Mouse (Mus musculus) granulocyte monocyte progenitor cell, adult 5-6 weeks (primary cell): ENCODE data around the gene Clstn1. TPM values are rescaled to one million over a fixed set of nuclear protein-coding genes. Genes with fewer than 3 reads are reported as not detected.

Experiments used
- ATAC-seq: replicated peaks from 2 replicates; pipeline ENCODE4 v1.8.0; 2016; ENCODE audit warnings: mild to moderate bottlenecking, moderate TSS enrichment, inconsistent platforms; ENCODE audit not compliant: poor library complexity, severe bottlenecking
- total RNA-seq, 2 experiments: library from RNA; stranded (forward) in 1 of 2; stranded (reverse) in 1 of 2; fragments of 200-712, 200-1000 nt in 1 of 2; fragments of >200 nt in 1 of 2; fragmentation: Nextera tagmentation in 1 of 2; gene quantifications; 2 replicates each; pipeline ENCODE4 v1.2.3; 2014 to 2017

Clstn1 gene
- total RNA-seq, 2 experiments from 2014 or later: 0.90 to 3.2 TPM

DNA sequence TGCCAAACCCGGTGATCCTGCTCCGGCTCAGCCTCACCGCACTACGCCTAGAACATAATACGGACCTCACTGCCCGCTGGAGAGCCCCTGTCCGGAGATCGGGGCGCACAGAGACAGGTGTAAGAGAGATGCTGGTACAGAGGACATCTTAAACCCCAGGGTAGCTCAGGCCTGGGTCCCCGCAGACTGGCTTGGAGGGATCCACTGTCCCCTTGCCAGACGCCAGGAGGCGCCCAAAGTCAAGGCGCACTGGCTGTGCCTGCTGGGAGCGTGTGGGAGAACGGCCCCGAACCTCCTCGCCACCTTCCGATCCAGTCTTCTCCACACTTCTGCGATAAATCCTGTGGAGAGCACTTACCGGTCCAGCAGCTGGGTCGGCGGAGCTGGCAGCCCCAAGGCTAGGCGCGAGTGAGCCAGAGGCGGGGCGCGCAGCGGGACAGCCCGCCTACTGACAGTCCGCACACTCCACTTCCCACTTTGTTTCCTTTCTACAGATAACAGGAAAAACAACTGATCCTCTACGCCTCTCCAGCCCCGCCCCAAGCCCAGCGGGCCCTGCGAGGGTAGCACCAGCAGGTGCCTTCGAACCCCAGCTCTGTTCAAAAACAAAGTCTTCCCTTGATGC lies 112.0 kb downstream of the Clstn1 start:
- ATAC-seq: peak; percentile 31

Other genes with a start within 250 kb of the Clstn1 start
- gene Ube4b, start 159.7 kb upstream of the Clstn1 start, total RNA-seq (2014; fragmentation: Nextera tagmentation): 58.4 and 58.8 TPM in 2 replicates
- gene Ube4b, start 159.7 kb upstream of the Clstn1 start, total RNA-seq (2017): 28.7 and 38.6 TPM in 2 replicates
- gene Rbp7, start 131.5 kb upstream of the Clstn1 start, total RNA-seq (2014; fragmentation: Nextera tagmentation): 0.51 TPM in 1 of 2 replicates, not detected in the other
- gene Rbp7, start 131.5 kb upstream of the Clstn1 start, total RNA-seq (2017): not detected in 2 replicates
- gene Tmem274, start 109.1 kb upstream of the Clstn1 start, total RNA-seq (2014; fragmentation: Nextera tagmentation): not detected in 2 replicates
- gene Tmem274, start 109.1 kb upstream of the Clstn1 start, total RNA-seq (2017): not detected in 2 replicates
- 5.0 and 7.0 TPM in 2 replicates for gene Nmnat1, start 101.3 kb upstream of the Clstn1 start, total RNA-seq (2014; fragmentation: Nextera tagmentation)
- 10.3 and 11.5 TPM in 2 replicates for gene Nmnat1, start 101.3 kb upstream of the Clstn1 start, total RNA-seq (2017)
- gene Lzic, start 101.2 kb upstream of the Clstn1 start, total RNA-seq (2014; fragmentation: Nextera tagmentation): 25.3 and 25.6 TPM in 2 replicates
- gene Lzic, start 101.2 kb upstream of the Clstn1 start, total RNA-seq (2017): 49.2 and 96.4 TPM in 2 replicates
- 3.5 and 8.7 TPM in 2 replicates for gene Ctnnbip1, start 68.2 kb upstream of the Clstn1 start, total RNA-seq (2014; fragmentation: Nextera tagmentation)
- gene Ctnnbip1, start 68.2 kb upstream of the Clstn1 start, total RNA-seq (2017): 2.8 and 4.6 TPM in 2 replicates
- gene Pik3cd, start 116.1 kb downstream of the Clstn1 start, total RNA-seq (2014; fragmentation: Nextera tagmentation): 72.9 and 80.4 TPM in 2 replicates
- gene Pik3cd, start 116.1 kb downstream of the Clstn1 start, total RNA-seq (2017): 64.5 and 81.6 TPM in 2 replicates
- 14.0 and 17.6 TPM in 2 replicates for gene Tmem201, start 151.6 kb downstream of the Clstn1 start, total RNA-seq (2014; fragmentation: Nextera tagmentation)
- 7.1 and 7.5 TPM in 2 replicates for gene Tmem201, start 151.6 kb downstream of the Clstn1 start, total RNA-seq (2017)
- 1.6 and 5.8 TPM in 2 replicates for gene Slc25a33, start 187.8 kb downstream of the Clstn1 start, total RNA-seq (2014; fragmentation: Nextera tagmentation)
- 3.9 and 5.2 TPM in 2 replicates for gene Slc25a33, start 187.8 kb downstream of the Clstn1 start, total RNA-seq (2017)